Mouse (Mus musculus): Measurements from ENCODE around the gene Plekhm1.

Gene Plekhm1

DNA sequence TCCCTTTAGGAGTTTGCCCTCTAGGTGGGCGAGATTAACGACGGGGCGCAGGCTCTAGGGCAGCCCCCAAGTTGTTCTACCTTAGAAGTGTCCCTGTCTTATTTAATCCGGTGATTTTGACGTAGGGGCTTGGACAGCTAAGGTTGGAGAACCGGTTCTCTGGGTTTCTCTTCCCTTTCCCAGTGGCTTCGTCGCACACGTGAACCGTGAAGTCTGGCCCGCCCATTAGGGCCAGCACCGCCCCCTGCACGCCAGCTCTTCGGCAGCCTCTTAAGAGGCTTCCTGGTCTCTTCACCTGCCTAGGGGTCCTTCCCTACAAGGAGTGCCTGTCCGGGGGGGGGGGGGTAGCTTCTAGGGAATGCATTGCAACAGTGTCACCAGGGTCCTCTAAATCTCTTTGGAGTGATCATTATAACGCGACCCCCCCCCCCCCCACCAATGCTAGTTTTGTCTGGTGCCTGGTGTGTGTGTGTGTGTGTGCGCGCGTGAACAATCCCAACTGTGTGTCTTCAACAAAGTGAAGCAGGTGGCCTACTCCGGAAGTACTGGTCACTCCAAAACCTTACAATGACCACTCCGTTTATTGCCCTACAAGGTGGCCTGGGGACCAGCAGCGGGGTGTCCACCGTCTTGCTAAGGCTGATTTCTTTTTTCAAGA is 51.0 kb downstream of the Plekhm1 start:
- DNase-seq (ENCODE audit: low read depth) = no peak

DNA sequence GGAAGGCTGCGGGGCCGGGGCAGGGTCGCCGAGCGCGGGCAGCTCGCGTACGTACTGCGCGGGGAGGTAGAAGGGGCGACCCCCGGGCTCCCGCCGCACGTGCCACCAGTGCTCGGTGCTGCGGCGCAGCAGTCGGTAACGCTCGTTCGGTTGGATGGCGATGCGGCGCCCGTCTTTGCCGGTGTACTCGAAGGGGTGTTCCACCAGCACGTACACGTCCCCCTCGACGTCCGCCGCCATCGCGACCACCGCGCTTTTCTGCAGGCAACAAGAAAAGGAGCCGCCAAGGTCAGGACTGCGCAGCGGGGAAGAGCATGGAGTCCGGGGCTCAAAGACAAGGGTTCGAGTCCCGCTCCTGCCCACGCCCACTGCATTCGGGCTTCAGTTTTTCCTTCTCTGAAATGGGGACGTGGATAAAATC is 51.8 kb downstream of the Plekhm1 start:
- no peak for DNase-seq (ENCODE audit: low read depth)

- DNase-seq (ENCODE audit: low read depth) = peak; percentile 76
Observed at GRCm38 (mm10) chr11:103359841-103360641, 52.4 kb downstream of the Plekhm1 start.

GRCm38 (mm10) chr11:103359122-103359521 is 53.4 kb downstream of the Plekhm1 start:
- peak; percentile 70 for DNase-seq (ENCODE audit: low read depth)

- no peak for DNase-seq (ENCODE audit: low read depth)
Observed at GRCm38 (mm10) chr11:103358316-103358715, 54.2 kb downstream of the Plekhm1 start.

GRCm38 (mm10) chr11:103357710-103358109 is 54.8 kb downstream of the Plekhm1 start:
- DNase-seq (ENCODE audit: low read depth) = no peak

DNA sequence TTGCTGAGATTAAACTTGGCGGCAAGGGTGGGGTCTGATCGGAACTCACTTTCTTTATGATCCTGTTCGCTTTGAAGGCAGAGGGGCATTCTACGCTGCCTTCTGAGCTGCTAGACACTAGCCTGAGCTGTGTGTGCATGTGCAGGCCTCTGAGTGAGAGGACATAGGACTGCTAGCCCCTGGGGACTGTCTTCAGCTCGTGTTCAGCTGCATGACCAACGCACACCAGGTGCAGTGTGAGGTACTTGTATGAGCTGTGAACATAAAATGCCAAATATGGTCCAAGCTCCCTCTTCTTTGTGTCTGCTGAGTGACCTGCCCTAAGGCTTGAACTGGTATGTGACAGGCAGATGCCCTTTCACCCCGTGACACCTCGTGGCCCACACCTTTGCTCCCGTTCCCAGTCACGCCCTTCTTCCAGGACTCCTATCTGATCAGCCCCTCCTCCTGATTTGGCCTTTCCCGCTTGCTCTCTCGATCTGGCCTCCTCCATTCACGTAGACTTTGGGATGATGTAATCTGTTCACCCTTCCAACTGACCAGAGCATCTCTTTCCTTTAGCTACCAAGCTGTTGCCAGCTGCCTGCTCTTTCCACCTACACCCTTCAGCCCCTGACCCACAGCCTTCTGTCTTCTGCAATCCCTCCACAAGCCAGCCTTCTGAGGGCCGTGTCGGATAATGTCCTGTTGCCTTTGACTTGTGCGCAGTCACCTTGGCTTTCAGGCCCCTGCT is 55.4 kb downstream of the Plekhm1 start:
- DNase-seq (ENCODE audit: low read depth) = no peak

- no peak for DNase-seq (ENCODE audit: low read depth)
Observed at GRCm38 (mm10) chr11:103356032-103356571, 56.4 kb downstream of the Plekhm1 start.

- DNase-seq (ENCODE audit: low read depth) = no peak
Observed at GRCm38 (mm10) chr11:103355251-103355650, 57.2 kb downstream of the Plekhm1 start.

DNA sequence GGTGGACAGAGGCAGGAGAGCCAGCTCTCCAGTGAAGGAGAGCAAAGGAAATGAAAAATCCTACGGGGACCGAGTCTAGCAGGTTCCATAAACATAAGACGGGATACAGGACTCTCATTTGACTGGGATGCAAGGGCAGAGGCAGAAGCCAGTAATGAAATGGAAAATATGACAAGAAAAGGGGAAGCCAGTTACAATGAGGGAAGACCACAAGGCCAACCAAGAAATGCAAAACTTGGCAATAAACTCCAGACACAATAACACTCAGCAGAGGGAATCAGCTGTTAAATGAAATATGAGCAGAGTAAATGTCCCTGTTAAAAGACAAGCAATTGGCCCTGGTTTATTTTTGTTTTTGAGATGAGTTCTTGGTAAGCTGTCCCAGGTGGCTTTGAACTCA is 58.5 kb downstream of the Plekhm1 start:
- no peak for DNase-seq (ENCODE audit: low read depth)

GRCm38 (mm10) chr11:103352239-103352814 is 60.2 kb downstream of the Plekhm1 start:
- no peak for DNase-seq (ENCODE audit: low read depth)

DNA sequence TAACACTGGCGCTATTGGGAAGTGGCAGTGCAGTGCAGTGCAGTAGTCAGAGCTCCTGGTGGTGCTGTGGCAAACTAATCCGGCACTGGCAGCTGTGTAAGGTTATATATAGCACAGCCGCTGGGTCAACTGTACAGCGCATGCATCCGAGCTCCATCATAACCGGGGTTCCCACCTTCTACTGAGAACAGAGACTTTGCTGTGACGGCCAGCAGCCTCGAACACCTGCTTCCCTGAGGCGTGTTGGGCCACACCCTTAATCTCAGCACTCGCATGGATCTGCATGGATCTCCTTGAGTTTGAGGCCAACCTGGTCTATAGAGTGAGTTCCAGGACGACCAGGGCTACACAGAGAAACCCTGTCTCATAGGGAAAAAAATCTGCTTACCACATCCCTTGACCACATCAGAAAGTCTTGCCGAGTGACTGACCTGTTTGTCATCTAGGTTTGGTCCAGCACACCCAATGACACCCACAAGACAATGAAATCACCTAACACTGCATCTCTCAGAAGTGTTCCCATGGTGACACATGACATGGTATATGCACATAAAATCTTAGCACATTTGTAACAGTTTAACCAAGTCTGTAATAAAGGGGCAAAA is 61.7 kb downstream of the Plekhm1 start:
- DNase-seq (ENCODE audit: low read depth) = no peak

DNA sequence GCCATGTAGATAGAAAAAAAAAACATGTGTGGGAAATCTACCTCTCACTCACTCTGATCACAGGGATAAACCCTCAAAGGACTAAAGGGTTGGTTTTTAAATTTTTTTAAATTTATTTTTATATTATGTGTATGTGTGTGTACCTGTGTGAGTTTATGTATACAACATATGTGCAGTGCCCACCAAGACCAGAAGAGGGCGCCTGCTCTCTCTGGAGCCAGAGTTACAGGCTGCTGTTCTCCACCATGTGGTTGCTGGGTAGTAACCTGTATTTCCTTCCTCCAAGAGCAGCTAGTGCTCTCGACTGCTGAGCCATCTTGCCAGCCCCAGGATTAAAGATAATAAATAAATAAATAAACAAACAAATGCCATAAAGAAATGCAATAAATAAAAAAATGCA is 62.8 kb downstream of the Plekhm1 start:
- no peak for DNase-seq (ENCODE audit: low read depth)

DNA sequence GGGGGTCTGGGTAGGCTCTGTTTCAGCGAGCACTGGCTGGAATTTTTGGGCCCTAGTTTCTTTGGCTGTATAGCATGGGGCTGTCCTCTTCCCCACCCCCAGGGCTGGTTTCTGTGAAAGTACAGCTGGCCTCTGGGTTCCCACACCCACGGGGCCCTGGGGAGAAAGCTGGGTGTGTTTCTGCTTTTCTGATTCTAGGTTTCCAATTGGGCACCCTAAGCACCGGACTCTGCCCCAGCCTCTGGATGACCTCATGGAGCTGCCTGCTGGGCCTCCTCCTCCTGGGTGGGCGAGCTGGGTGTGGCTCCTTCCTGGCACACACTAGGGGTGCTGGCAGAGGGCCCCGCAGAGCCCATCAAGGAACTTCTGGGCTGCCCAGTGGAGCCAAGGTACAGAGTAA is 65.8 kb downstream of the Plekhm1 start:
- no peak for DNase-seq (ENCODE audit: low read depth)

DNA sequence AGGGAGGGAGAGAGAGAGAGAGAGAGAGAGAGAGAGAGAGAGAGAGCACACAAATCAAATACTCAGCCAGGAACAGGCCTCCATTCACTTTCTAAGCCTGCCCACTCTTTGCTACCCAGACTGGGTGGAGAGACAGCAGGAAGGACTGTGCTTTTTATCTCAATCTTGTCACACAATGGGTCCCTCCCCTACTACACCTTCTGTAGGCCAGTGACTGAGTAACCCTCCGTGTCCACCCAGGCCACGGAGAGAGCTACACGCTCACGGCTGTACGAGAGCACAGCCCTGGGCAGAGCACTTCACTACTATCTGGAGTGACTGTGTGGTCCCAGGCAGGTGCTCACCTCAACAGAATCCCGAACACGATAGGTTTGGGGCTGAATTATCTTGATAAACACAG is 66.3 kb downstream of the Plekhm1 start:
- DNase-seq (ENCODE audit: low read depth) = no peak

DNA sequence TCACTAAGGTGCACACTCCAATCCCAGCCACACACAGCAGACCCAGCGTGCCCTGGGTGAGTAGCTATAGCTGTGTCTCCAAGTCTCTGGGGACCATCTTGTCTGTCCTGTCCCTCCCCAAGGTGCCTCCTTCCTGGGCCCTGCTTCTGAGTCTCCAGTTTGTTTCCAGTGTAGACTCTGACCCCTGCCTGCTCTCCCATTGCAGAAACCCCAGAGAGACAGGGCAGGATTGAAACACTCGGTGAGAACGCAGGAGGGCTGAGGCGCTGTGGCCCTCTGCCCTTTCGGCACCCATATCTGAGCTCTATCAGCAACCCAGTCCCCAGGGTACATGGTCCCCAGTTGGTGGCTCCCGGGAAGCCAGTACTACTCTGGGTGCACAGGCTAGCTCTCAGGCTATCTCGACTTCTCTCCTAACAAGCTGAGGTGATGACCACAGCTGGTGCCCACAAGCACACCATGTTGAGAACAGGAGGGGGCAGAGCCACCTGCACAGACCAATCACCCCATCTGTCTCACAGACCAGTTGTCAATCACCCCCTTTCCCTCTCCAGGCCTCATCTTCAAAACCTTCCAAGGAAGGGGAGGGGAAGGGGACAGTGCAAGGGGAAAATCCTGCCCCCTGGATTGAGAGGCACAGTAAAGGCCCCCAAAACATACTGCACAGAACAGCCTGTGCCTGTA is 66.9 kb downstream of the Plekhm1 start:
- no peak for DNase-seq (ENCODE audit: low read depth)

- DNase-seq (ENCODE audit: low read depth) = no peak
Observed at GRCm38 (mm10) chr11:103344494-103345332, 67.8 kb downstream of the Plekhm1 start.

GRCm38 (mm10) chr11:103343881-103344280 is 68.6 kb downstream of the Plekhm1 start:
- DNase-seq (ENCODE audit: low read depth) = no peak

DNA sequence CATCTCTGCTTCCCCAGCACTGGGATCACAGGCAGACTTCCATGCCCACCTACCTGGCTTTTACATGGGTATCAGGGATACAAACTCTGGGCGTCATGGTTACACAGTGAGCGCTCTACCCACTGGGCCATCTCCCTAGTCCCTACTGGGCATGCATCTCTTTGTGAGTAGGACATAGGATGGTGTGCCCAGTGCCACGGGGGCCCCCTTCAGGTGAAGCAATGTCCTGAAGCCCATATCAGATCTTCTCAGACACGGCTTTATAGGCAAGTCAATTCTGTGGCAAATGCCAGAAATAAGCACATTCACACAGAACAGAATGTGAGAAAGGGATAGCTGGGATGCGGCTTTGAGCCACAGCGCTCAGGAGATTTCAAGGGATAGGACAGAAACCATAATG is 69.4 kb downstream of the Plekhm1 start:
- DNase-seq (ENCODE audit: low read depth) = no peak

DNA sequence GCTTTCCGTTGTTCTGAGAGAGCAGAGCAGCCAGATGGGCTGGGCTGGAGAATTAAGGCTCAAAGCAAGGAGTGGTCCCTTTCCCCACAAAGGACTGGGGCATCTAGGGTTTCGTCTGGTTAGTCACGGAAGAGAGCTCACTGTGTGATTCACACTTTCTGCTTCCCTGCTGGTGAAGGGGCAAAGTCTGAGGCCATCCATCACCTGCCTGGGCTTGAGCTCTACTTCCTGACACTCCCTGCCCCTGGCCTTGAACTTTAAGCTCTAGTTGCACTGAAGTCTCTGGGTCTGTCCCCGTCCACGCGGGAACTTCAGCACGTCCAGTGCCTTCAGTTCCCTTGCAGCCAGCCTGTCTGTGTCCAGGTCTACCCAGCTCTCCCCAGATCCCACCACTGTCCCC is 71.8 kb downstream of the Plekhm1 start:
- DNase-seq (ENCODE audit: low read depth) = no peak

Data from c-Kit-positive CD71-negative TER-119-negative erythroid progenitor cells, embryonic 14.5 days (primary cell).